1 mouse cellular context compared by ENCODE assay signal in the genomic region with DNA sequence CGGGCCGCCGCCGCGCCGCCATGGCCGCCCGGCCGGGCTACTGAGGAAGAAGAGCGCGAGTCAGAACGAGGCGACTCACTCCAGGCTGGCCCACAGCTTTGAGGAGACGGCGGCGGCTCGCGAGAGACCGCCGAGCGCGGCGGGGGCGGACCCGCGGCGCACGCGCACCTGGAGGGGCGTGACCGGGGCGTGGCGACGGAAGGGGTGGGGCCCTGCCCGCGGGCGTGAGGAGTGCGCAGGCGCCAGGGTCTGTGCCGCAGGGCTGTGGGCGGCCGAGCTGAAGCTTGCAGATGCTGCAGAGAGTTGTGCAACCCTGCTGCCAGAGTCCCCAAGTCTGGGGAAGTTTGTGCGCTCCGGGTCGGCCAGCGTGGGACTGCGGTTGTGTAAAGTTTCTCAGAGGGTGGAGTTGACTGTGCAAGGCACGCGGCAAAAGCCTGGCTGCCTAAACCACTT.
A peak's percentile ranks its signal among the peaks of the same experiment; 100 is the strongest.
TF ChIP-seq lines count a peak whose summit lies in the region.

A gene (minus strand): TSS at position 153 of the 453 bp plus-strand sequence.

TF ChIP-seq in CH12.LX, 34 proteins besides CTCF, POLR2A, EP300 and RAD21 (continued from another document):
- peak; percentile 86 for TF ChIP-seq NELFE (IDR thresholded peaks at IDR 0.05; ENCODE audit: low read depth, low read length)
- TF ChIP-seq MXI1 (IDR thresholded peaks at IDR 0.05; ENCODE audit: low read depth, low read length), result peak; percentile 79
- TF ChIP-seq GABPA (IDR thresholded peaks at IDR 0.05; ENCODE audit: insufficient replicate concordance, low read depth, low read length), result no peak
- TF ChIP-seq USF2 (conservative IDR thresholded peaks at IDR 0.05; ENCODE audit: low read depth, low read length), result no peak
- TF ChIP-seq KAT2A (IDR thresholded peaks at IDR 0.05; ENCODE audit: insufficient replicate concordance, low read length), result peak; percentile 50; the same call in 1 of the 2 replicates
- peak; percentile 76 for TF ChIP-seq BHLHE40 (IDR thresholded peaks at IDR 0.05; ENCODE audit: low read depth, low read length)
- no peak for TF ChIP-seq UBTF (IDR thresholded peaks at IDR 0.05; ENCODE audit: low read depth, low read length)
- no peak for TF ChIP-seq RCOR1 (conservative IDR thresholded peaks at IDR 0.05; ENCODE audit: low read depth, low read length)
- TF ChIP-seq TCF12 (IDR thresholded peaks at IDR 0.05; ENCODE audit: low read depth, low read length), result peak; percentile 95
- no peak for TF ChIP-seq PAX5 (IDR thresholded peaks at IDR 0.05; ENCODE audit: low read length)
- TF ChIP-seq MEF2A (IDR thresholded peaks at IDR 0.05; ENCODE audit: borderline replicate concordance, low read depth, low read length), result 0 out of 2 replicates have a peak, but pooled peaks have one; percentile 28
- peak; percentile 80 for TF ChIP-seq ZMIZ1 (IDR thresholded peaks at IDR 0.05; ENCODE audit: low read depth, low read length)
- TF ChIP-seq ZNF384 (IDR thresholded peaks at IDR 0.05; ENCODE audit: low read depth, low read length), result no peak
- TF ChIP-seq E2F4 (IDR thresholded peaks at IDR 0.05; ENCODE audit: insufficient replicate concordance, low read depth, low read length), result no peak
- peak; percentile 32 for TF ChIP-seq HCFC1 (IDR thresholded peaks at IDR 0.05; ENCODE audit: low read depth, low read length)
